Mouse (Mus musculus) CH12.LX (cell line): ENCODE results near the gene Gata2. TPM values are rescaled to one million over a fixed set of nuclear protein-coding genes. Genes with fewer than 3 reads are reported as not detected.

Experiments
- DNase-seq: peaks from one replicate; pipeline ENCODE4 v3.0.0-alpha.2; 2013; ENCODE audit errors: extremely low read depth
- H3K27ac ChIP-seq: 2 replicates; pipeline ENCODE4 v1.5.1; 2012; ENCODE audit warnings: low read depth, mild to moderate bottlenecking, control low read depth, moderate library complexity; ENCODE audit not compliant: insufficient read depth
- H3K27me3 ChIP-seq: replicated peaks from 2 replicates; pipeline ENCODE3; 2012; ENCODE audit warnings: inconsistent platforms
- H3K36me3 ChIP-seq, 2 experiments: replicated peaks in 1 of 2; 2 replicates each; pipeline versions ENCODE3 to v1.6.1; 2012; ENCODE audit warnings: inconsistent platforms in 1 of 2, low read length in 1 of 2, mild to moderate bottlenecking in 1 of 2, mixed read lengths in 1 of 2, moderate library complexity in 1 of 2; ENCODE audit not compliant: control insufficient read depth in 1 of 2, insufficient read depth in 1 of 2
- H3K4me1 ChIP-seq, 2 experiments: 2 replicates each; pipeline ENCODE4 v1.6.1; 2012; ENCODE audit warnings: inconsistent platforms in 1 of 2, moderate library complexity in 1 of 2; ENCODE audit not compliant: insufficient read depth in 2 of 2, control insufficient read depth in 1 of 2
- H3K4me2 ChIP-seq: 2 replicates; pipeline ENCODE4 v1.6.1; 2012; ENCODE audit warnings: low read depth, mild to moderate bottlenecking, control low read depth; ENCODE audit not compliant: poor library complexity, insufficient read depth, severe bottlenecking
- H3K4me3 ChIP-seq, 3 experiments: fragments of 150-350 bp in 1 of 3; sonication (generic) in 1 of 3; replicated peaks in 1 of 3; 2 replicates each; pipeline versions ENCODE3 to v1.5.1; 2011 to 2012; ENCODE audit warnings: low read depth in 2 of 3, low read length in 2 of 3, mild to moderate bottlenecking in 2 of 3, moderate library complexity in 2 of 3, control low read depth in 1 of 3, improper control_type of control experiment in 1 of 3, inconsistent platforms in 1 of 3, mixed read lengths in 1 of 3; ENCODE audit not compliant: poor library complexity in 1 of 3
- H3K79me2 ChIP-seq: replicated peaks from 2 replicates; pipeline ENCODE4 v1.6.1; 2012; ENCODE audit warnings: mild to moderate bottlenecking, moderate library complexity; ENCODE audit not compliant: control insufficient read depth, poor library complexity, insufficient read depth, severe bottlenecking; ENCODE audit errors: extremely low read depth
- H3K9ac ChIP-seq: 2 replicates; pipeline ENCODE4 v1.6.1; 2012; ENCODE audit warnings: low read depth, mild to moderate bottlenecking, control low read depth, moderate library complexity; ENCODE audit not compliant: insufficient read depth
- H3K9me3 ChIP-seq: replicated peaks from 2 replicates; pipeline ENCODE3; 2012; ENCODE audit warnings: low read length, inconsistent platforms, mixed read lengths
- BHLHE40 ChIP-seq: IDR thresholded peaks from 2 replicates; pipeline ENCODE4 v1.6.1; 2011; ENCODE audit warnings: mild to moderate bottlenecking, low read depth, low read length, improper control_type of control experiment
- E2F4 ChIP-seq: IDR thresholded peaks from 2 replicates; pipeline ENCODE4 v1.6.1; 2011; ENCODE audit warnings: low read depth, low read length, improper control_type of control experiment; ENCODE audit not compliant: insufficient replicate concordance
- IRF4 ChIP-seq: IDR thresholded peaks from 2 replicates; pipeline ENCODE4 v1.6.1; 2014; ENCODE audit warnings: low read depth, mild to moderate bottlenecking, inconsistent platforms, low read length, improper control_type of control experiment
- KAT2A ChIP-seq: IDR thresholded peaks from 2 replicates; pipeline ENCODE4 v1.6.1; 2012; ENCODE audit warnings: low read length, improper control_type of control experiment, inconsistent platforms; ENCODE audit not compliant: insufficient replicate concordance
- MAFK ChIP-seq: IDR thresholded peaks from 2 replicates; pipeline ENCODE4 v1.6.1; 2011; ENCODE audit warnings: low read length, improper control_type of control experiment; ENCODE audit not compliant: insufficient replicate concordance
- MAZ ChIP-seq: IDR thresholded peaks from 2 replicates; pipeline ENCODE4 v1.6.1; 2012; ENCODE audit warnings: low read depth, mild to moderate bottlenecking, inconsistent platforms, low read length, improper control_type of control experiment, moderate library complexity
- PAX5 ChIP-seq: IDR thresholded peaks from 2 replicates; pipeline ENCODE4 v1.6.1; 2012; ENCODE audit warnings: low read length, inconsistent platforms, mixed read lengths
- POLR2A ChIP-seq: IDR thresholded peaks from 2 replicates; pipeline ENCODE4 v1.6.1; 2011; ENCODE audit warnings: low read depth, mild to moderate bottlenecking, improper control_type of control experiment, low read length
- RCOR1 ChIP-seq: conservative IDR thresholded peaks from 2 replicates; pipeline ENCODE4 v1.6.1; 2012; ENCODE audit warnings: low read depth, mild to moderate bottlenecking, inconsistent platforms, low read length, improper control_type of control experiment
- SIN3A ChIP-seq: IDR thresholded peaks from 2 replicates; pipeline ENCODE4 v1.6.1; 2012; ENCODE audit warnings: low read length, improper control_type of control experiment, inconsistent platforms
- SMC3 ChIP-seq: IDR thresholded peaks from 2 replicates; pipeline ENCODE4 v1.6.1; 2011; ENCODE audit warnings: low read depth, low read length, improper control_type of control experiment
- TBP ChIP-seq: conservative IDR thresholded peaks from 2 replicates; pipeline ENCODE4 v1.6.1; 2011; ENCODE audit warnings: low read depth, low read length, improper control_type of control experiment
- UBTF ChIP-seq: IDR thresholded peaks from 2 replicates; pipeline ENCODE4 v1.6.1; 2012; ENCODE audit warnings: low read depth, mild to moderate bottlenecking, inconsistent platforms, low read length, improper control_type of control experiment, moderate library complexity
- USF1 ChIP-seq: IDR thresholded peaks from 2 replicates; pipeline ENCODE4 v1.6.1; 2014; ENCODE audit warnings: low read depth, mild to moderate bottlenecking, inconsistent platforms, low read length, improper control_type of control experiment
- USF2 ChIP-seq: conservative IDR thresholded peaks from 2 replicates; pipeline ENCODE4 v1.6.1; 2011; ENCODE audit warnings: low read depth, low read length, improper control_type of control experiment
- ZMIZ1 ChIP-seq: IDR thresholded peaks from 2 replicates; pipeline ENCODE4 v1.6.1; 2012; ENCODE audit warnings: low read depth, mild to moderate bottlenecking, inconsistent platforms, low read length, improper control_type of control experiment
- ZNF384 ChIP-seq: IDR thresholded peaks from 2 replicates; pipeline ENCODE4 v1.6.1; 2012; ENCODE audit warnings: low read depth, low read length, improper control_type of control experiment, inconsistent platforms
- dilution Hi-C: fragments of 300-500 bp; cut with MboI; formaldehyde crosslinking; loops from 2 replicates; pipeline ENCODE4 v1.14.3; 2020; ENCODE audit warnings: low sequenced_read_pairs; ENCODE audit not compliant: extremely low pct_unique_long_range_greater_than_20kb, extremely low pct_ligation_motif_present
- in situ Hi-C: fragments of 300-500 bp; cut with MboI; formaldehyde crosslinking; loops from 3 replicates; pipeline ENCODE4 v1.14.3; 2019; ENCODE audit warnings: low sequenced_read_pairs, low pct_ligation_motif_present, low pct_unique_long_range_greater_than_20kb, mixed read lengths
- polyA plus RNA-seq: library from polyadenylated mRNA; unstranded; fragments of >175 nt; gene quantifications from 2 replicates; pipeline ENCODE4 v1.2.1, GENCODE M21; 2012; ENCODE audit warnings: low read depth; ENCODE audit not compliant: insufficient read length
- total RNA-seq, 2 experiments: library from RNA; depleted of rRNA; stranded (reverse); fragments of 300-350 nt in 1 of 2; fragments of >200 nt in 1 of 2; gene quantifications; 2 replicates each; pipeline ENCODE4 v1.2.3; 2012 to 2014

Gata2 gene
- total and polyA plus RNA-seq, 3 experiments = not detected

- H3K4me1 ChIP-seq = peaks cover 0 to 17% of the 10 kb centered on the region in 2 experiments; a peak in 3 of 4 replicates
- no peaks in the 10 kb centered on the region for H3K36me3 ChIP-seq
- no peak overlapping the region for H3K4me3 ChIP-seq
- no peak overlapping the region for H3K4me2 ChIP-seq
- H3K9me3 ChIP-seq = no peaks in the 10 kb centered on the region
- dilution Hi-C loops (no loop called here), in situ Hi-C loops (no loop called here)
- no peak for DNase-seq
- H3K27ac ChIP-seq = no peak overlapping the region
- no peak for TF ChIP-seq ZNF384
- no peak for TF ChIP-seq USF2
- TF ChIP-seq KAT2A = no peak
- no peak for TF ChIP-seq MAFK
- peaks cover 22% of the 10 kb centered on the region for H3K27me3 ChIP-seq
- H3K79me2 ChIP-seq = no peaks in the 10 kb centered on the region
- H3K9ac ChIP-seq = no peak overlapping the region
Measured at GRCm38 (mm10) chr6:88207403-88208033, 13.8 kb downstream of the Gata2 start.

DNA sequence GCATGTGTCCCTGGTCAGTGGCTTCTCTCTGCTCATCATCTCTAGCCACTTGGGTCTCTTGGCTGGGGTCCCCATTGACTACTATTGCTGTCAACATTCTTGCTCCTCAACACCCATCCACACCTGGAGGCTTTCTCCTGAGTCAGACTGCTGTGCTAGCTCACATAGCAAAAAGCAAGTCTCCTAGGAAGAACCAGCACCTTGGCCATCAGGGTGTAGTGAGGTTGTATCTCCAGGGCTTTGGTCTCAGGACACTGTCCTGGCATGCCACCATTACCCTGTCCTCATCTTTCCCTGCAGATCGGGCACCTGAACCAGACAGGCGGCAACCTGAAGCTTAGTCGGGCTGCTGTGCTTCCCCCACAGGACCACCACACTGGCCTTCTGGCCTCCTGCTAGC lies 14.6 kb downstream of the Gata2 start:
- Histone ChIP-seq H3K9ac (no peak overlapping the region), H3K9me3 (no peaks in the 10 kb centered on the region), H3K27me3 (peaks cover 21% of the 10 kb centered on the region), H3K4me3 (no peak overlapping the region), H3K4me1 (peaks cover 0 to 17% of the 10 kb centered on the region in 2 experiments; a peak in 3 of 4 replicates), H3K4me2 (no peak overlapping the region), H3K79me2 (no peaks in the 10 kb centered on the region), H3K27ac (no peak overlapping the region), H3K36me3 (no peaks in the 10 kb centered on the region)
- in situ Hi-C loops = no loop called here
- dilution Hi-C loops = no loop called here
- no peak for TF ChIP-seq RCOR1
- TF ChIP-seq SMC3 = no peak
- no peak for TF ChIP-seq E2F4
- TF ChIP-seq TBP = no peak
- TF ChIP-seq MAZ = no peak
- TF ChIP-seq POLR2A = no peak
- TF ChIP-seq ZMIZ1 = no peak
- no peak for TF ChIP-seq MAFK
- TF ChIP-seq PAX5 = no peak
- TF ChIP-seq UBTF = no peak
- no peak for TF ChIP-seq ZNF384
- TF ChIP-seq USF1 = no peak
- no peak for TF ChIP-seq IRF4
- TF ChIP-seq SIN3A = no peak
- TF ChIP-seq BHLHE40 = no peak
- DNase-seq = no peak
